Mouse (Mus musculus) left cerebral cortex, postnatal 36 days (tissue): ENCODE measurements around the gene Rimbp2. TPM values are rescaled to one million over a fixed set of nuclear protein-coding genes. Genes with fewer than 3 reads are reported as not detected.

Source experiments
- DNase-seq, 2 experiments: peaks; one replicate each; pipeline ENCODE4 v3.0.0; 2021 to 2022; ENCODE audit warnings: low spot score in 2 of 2, mixed read lengths in 1 of 2
- intact Hi-C: fragments of 180-260 bp; cut with DNase I; formaldehyde crosslinking; loops from one replicate; pipeline ENCODE4 v1.15.1; 2025
- total RNA-seq, 2 experiments: library from RNA; stranded (reverse); gene quantifications; 2 replicates each; pipeline ENCODE4 v1.2.3; 2021

Gene Rimbp2
- total RNA-seq, 2 experiments from 2014 or later = 128 to 150 TPM

DNA sequence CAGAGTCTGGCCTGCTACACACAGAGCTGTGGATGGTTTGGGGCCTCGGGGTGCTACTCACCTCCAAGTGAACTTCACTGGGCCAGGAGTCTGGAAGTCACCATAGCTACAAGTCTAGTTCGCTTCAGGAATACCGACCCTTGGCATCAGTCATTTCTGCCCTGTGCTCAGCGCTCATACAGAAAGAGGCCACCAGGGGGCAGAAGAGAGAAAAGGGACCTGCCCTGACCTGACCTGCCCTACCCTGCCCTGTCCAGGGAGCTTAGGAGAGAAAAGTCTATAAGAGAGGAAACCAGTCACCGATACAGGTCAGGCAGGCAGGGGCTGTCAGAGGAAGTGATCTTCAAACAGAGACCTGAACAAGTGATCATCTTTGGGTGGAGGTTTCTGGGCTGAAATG is 6.2 kb downstream of the Rimbp2 start:
- no peak for DNase-seq
- intact Hi-C loops = no loop called here

DNA sequence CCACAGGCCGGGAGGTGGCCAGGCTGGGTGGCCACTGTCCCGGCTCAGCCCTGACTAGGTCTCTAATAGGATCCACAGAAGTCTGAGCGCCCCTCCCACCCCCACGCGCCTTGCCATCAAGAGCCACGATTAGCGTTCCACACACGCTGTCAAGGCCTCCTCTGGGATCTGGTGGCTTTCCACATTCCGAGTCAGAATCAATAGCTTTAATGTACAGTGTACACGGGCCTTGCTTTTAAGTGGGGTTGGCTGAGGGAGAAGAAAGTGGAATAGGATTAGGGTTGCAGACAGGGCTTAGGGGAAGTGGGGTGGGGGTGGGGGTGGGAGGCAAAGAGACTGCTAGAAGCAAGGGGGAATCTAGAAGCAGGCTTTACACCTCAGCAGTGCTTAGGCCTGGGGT is 12.8 kb downstream of the Rimbp2 start:
- no peak for DNase-seq
- intact Hi-C loops = no loop called here

DNA sequence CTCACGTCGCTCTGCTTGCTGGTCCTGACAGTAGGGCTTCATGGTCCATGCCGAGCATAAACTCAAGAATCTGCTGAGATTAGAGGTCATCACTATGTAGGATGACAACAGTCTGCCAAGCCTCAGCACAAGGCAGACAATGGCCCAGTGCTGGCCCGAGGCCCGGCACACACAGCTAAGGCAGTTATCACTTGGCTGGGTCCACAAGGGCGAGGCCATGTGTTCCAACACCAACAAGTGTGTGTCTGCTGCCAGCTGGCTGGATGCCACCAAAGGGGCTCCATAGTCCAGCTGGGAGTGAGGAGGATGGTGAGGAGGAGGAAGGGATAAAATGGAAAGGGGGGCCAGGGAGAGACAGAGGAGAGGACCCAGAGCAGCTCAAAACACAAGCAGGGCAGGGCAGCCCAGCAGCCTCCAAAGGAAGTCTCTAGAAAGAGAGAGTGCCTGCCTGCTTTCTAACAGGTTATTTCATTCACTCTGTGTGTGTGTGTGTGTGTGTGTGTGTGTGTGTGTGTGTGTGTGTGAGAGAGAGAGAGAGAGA is 17.9 kb downstream of the Rimbp2 start:
- DNase-seq = no peak
- intact Hi-C loops = no loop called here

DNA sequence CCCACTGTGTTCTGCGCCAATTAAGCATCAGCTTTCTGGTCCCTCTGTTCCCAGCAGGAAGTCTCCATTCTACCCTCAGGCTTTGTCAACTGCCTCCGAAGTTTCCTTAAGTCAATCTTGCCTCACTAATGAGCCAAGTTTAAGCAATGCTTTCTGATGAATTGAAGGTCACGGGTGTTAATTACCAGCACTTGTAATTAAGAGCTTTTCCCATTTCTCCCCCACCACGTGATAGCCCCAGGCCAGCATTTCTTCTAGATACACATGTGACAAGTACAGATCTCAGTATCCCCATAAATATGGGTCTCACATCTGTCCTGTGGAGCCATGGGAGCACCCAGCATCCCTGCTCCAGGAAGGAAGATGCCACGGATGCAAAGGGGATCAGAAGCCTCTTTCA is 20.5 kb downstream of the Rimbp2 start:
- intact Hi-C loops = no loop called here
- no peak for DNase-seq

DNA sequence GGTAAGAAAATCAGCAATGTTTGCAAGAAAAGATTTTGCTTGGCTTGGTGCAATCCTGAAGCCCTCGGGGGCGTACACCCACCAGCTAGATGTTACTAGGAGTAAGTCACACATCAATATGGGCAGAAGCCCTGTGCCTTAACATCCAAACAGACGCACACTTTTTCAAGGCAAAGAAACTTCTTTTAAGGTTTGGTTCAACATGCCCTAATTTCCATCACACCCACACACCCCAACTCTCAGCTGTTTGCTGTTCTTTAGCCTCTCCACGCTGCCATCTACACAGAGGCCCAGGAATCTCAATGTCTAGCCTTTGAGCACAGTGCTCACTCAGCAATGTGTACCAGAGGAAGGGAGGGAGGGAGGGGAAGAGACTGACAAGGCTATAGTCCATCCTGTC is 28.2 kb downstream of the Rimbp2 start:
- intact Hi-C loops = no loop called here
- DNase-seq = peak; percentile 28 to 36

DNA sequence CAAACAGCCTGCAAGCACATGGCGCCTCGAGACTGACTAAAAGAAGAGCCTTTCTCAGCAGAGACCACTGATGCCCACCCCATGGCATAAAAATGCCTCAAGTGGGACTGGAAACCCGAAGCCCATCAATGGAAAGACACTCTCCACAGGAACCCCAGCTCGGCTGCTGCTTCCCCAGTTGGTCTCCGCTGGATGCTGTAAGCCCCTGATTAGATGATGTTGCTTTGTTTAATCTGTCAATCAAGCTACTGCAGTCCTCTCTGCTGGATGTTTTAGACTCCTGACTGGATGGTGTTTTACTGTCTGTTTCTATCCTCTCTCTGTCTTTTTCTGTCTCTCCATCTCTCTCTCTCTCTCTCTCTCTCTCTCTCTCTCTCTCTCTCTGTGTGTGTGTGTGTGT is 33.2 kb downstream of the Rimbp2 start:
- intact Hi-C loops = no loop called here
- no peak for DNase-seq

DNA sequence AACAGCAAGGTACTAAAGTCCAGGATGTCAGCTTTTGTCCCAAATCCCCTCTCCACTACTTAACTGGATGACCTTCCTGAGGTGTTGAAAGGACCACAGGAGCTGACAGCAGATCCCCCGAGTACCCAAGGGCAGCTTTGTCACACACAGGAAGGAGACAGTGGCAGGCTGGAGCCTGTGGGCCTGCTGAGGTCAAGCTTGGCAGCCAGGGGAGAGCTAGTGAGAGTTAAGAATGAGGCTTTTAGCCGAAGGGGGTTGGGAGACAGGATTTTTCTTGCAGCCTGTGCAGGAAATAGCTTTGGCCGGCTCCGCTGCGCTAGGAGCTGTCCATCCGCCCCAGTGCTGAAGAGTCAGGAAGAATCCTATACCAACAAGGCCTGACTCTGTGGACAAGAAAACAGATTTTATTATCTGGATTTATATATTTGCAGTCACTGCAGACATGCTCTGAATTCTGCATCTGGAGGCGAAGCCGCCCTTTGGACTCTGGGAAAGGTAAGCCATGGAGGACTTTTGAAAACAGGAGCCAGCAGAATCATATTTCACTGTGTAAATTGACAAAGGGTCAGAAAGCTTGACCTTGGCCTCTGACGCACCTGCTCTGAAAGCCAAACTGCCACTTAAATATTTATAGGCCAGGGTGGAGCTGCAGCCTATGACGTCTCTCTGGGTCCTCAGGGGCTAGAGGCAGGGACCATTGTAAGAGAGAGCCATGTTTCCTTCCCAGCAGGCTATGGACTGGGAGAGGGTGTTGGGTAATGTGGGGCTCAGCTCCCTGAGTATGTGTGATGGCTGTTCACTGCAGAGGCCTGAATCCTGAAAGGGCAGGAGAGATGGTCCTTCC is 35.9 kb downstream of the Rimbp2 start:
- intact Hi-C loops = no loop called here
- no peak for DNase-seq

DNA sequence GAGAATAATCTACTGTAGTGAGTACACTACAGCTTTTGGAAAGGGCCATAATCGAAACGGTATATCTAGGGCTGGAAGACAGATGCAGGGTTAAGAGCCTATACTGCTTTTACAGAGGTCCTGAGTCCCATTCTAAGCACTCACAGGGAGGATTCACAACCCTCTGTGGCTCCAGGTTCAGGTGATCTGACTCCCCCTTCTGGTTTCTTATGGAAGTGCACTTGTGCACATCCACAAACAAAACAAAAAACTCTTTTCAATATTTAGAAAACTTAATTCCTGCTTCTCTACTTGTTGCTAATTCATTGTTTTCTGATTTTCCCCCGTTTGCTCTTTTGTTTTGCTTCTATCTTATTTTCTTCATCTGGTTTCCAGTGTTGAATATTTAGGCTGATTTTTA is 39.5 kb downstream of the Rimbp2 start:
- intact Hi-C loops = loop anchor here (5.0 kb wide), 2 partner anchors 38 to 102 kb away; partner anchors contain the start of gene Rimbp2

DNA sequence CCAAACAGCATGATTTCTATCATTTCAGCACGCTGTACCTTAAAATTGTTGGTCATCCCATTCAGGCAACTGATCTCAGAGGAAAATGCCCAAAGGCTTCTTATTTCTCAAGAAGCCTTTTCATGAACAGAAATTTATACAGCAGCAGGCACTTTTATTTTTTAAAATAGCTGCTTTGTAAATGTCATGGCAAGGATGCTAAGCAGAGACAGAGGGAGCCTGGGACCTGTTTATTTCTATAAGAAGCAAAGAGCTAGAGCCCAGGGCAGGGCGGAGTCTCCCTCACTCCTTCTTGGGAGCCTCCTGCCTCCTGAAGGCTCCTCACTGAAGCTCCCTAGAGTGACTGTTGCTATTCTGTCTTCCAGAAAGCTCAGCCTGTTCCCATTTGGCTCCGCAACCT is 40.9 kb downstream of the Rimbp2 start:
- DNase-seq = no peak
- intact Hi-C loops = loop anchor here (5.0 kb wide), 2 partner anchors 40 to 100 kb away; partner anchors contain the start of gene Rimbp2

More for the DNA sequence above, 39.5 kb downstream of the Rimbp2 start:
- no peak for DNase-seq

DNA sequence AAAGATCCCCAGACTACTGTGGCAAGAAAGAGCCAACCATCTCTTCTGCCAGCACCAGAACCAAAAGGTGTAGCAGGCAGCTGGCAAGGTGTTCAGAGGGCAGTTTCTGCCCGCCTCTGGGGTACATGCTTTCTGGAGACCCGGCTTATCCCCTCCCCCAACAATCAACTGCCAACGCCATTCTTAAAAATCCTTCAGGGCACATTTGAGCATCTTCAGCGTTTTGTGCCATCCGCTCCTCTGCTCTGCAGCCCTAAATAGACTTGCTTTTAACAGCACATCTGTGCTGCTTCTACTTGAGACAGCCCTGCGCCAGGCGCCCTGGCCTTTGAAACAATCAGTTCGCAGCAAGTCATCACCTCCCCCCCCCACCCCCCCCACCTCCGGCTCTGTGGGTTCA is 41.7 kb downstream of the Rimbp2 start:
- peak; percentile 47 to 49 for DNase-seq
- intact Hi-C loops = loop anchor here (5.0 kb wide), 2 partner anchors 41 to 99 kb away; partner anchors contain the start of gene Rimbp2

DNA sequence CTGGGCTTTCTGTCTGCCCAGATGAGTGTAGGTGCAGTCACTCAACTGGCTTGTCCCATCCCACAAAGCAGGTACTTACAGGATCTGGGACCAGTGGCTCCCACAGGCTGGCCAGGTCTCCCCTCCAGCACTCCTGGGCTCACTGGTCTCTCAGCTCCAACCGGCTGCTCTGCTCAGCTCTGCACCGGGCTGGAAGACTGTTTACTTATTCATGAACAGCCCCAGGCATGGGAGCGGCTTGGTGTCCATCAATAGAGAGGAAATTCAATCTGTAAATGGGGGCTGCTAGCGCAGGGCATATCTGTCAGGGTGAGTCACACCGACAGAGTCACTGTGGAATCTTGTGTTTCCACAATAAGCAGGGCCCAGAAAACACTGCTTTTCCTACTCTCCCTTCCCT is 49.2 kb downstream of the Rimbp2 start:
- intact Hi-C loops = no loop called here
- no peak for DNase-seq

DNA sequence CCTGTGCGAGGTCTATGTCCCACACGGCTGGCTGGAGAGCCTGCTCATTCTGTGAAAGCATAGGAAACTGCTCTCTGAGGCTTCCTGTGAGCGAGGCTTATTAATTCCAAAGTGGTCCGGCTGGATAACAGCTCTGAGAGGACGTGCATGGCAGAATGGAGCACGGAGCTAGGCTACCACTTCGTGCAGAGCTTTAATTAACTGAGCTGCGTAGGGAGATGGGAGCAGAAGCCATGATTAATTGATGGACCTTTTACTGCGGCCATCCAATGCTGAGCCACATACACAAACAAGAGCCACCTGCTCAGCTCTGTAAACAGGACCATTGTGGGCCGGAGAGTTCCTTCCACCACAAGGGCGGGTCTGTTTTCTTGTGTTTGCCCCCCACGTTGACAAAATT is 50.2 kb downstream of the Rimbp2 start:
- no peak for DNase-seq
- intact Hi-C loops = no loop called here

DNA sequence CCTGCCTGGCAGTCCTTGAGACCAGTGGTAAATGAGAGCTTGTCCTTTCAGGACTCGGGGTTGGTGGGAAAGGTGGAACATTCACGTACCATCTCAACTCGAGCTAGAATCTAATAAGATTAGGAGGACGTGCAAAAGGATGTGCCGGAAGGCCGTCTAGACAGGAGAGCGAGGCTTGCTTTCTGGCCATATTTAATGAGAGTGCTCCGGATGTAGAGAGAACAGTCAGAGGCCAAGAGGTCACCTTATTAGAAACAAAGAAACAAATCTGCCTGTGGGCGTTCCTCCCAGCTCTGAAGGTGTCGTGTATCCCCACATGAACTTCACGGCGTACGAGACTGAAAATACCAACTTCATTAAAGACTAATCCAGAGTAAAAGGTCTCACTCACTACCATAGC is 53.3 kb downstream of the Rimbp2 start:
- intact Hi-C loops = no loop called here
- no peak for DNase-seq

DNA sequence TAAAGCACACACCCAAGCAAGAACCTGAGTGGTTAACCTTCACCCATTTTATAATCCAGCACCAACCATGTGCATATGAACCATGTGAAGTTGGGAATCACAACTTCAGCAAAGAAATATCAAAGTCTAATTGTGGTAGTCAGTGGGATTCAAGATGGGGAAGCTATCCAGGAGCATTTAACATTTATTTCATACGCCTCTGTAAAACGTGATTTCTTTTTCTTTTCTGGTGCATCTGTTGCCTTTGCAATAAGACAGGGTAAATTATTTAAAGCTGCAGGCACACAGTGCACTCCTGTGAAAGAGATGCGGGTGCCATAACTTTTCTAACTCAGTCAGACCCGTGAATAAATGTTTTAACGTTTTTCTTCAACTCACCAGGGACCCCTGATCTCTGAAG is 58.4 kb downstream of the Rimbp2 start:
- no peak for DNase-seq
- intact Hi-C loops = no loop called here

DNA sequence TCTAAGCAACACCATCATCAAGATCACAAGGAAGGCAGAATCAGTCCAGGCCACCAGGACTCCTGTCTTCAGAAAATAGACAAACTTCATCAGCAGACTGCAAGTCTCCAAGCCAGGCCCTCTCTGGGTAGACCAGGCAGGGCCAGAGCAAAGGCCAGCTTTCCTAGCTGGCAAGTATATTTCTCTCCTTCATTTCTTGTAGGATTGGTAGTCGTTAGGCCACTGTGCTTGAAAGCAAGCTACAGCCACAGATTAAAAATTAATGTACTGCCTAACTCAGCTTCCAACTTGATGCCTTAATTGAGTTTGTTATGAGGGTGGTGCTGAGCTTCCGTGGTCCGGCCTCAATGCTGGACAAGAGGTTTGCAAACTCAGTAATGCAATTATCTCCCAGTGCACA is 65.7 kb downstream of the Rimbp2 start:
- intact Hi-C loops = no loop called here

DNA sequence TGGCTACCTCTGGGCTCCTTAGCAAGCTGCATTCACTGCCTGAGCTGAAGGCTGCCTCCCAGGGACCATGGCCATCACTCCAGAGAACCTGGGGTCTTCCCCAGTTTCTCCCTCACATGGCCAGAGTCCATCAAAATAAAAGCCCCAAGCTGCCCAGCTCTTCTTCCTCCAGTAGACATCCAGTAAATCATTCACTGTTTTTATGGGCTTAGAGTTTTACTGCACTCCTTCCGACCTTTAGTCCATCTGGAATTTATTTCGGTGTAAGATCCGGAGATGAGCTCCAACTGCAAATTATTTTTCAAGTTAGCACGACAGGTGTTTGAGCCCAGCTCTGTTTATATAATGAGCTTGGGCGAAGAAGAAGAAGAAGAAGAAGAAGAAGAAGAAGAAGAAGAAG is 69.0 kb downstream of the Rimbp2 start:
- intact Hi-C loops = no loop called here
- no peak for DNase-seq

More for the DNA sequence above, 65.7 kb downstream of the Rimbp2 start:
- no peak for DNase-seq

DNA sequence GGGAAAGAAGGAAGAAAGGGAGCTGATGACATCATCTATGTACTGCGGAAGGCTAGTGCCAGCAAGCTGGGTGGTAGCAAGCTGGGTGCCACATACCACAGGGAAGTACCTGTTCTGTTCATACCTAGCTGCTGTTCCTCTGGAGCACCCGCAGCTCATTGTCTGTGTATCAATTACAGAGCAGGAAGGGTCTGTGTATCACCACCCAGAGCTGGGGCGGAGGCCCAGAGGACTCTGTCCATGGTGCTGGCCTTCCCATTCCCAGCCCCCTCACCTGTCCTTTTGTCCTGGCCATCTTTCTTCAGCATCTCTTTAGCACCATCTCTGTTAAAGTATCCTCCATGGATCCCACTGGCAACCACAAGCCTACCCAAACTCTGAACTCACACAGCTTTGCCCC is 74.2 kb downstream of the Rimbp2 start:
- intact Hi-C loops = no loop called here
- no peak for DNase-seq

DNA sequence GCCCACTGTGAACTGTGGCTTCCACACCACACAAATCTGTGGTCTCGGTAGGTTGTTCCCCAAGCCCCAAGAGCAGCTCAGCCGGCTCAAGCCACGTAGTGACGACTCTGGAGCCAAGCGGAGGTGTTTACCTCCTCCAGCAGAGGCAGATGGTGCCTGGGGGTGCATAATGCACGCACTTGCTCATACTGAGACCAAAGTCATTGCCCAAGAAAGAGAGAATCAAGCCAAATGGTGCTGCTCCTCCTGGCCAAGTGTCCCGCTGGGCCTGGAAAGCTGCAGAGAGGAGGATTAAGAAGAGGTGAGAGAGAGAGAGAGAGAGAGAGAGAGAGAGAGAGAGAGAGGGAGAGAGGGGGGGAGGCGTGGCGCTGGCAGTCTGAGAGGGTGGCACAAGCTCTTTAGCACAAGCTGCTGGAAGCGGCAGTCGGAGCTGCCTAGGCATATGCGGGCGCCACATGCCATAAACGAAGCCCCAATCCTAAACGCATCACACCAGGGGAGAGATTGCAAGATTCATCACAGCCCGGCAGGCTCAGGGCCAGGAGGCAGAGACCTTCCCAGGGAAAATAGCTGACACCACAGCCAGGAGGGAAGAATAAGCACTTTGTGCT is 75.8 kb downstream of the Rimbp2 start:
- intact Hi-C loops = no loop called here

DNA sequence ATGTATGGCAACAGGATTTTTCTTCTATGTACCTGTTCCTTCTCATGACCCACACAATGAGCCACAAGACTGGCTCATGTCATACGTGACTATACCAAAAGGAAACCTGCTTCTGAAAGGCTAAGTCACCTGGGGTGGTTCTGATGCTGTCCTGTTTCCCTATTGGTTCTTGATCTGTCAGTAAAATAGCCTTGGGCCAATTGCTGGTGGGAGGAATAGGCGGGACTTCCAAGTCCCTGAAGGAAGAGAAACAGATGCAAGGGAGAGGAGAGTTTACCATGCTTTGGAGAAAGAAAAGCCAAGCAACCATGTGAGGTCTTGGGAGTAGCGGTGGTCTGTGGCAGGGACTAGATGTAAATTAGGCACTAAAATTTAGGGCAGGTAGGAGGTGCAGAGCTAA is 81.6 kb downstream of the Rimbp2 start:
- DNase-seq = no peak
- intact Hi-C loops = no loop called here

More for the DNA sequence above, 75.8 kb downstream of the Rimbp2 start:
- DNase-seq = peak; percentile 51 to 73

DNA sequence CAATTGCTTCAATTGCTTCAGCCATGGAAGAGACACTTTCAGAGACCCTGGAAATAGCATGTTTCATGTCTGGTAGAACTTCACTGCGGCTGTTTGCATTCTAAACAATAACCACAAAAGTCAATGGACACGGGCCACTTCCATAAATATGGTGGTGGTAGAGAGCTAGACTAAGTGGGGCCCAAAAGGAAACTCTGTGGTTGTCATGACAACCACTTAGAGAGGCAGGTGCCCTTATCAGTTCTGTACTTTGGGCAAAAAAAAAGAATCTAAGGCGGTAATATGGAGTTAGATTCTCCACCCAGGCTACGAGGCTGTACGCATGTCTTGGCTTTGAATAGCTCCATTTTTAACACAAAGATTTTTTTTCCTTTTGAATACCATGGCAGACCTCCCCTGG is 86.5 kb downstream of the Rimbp2 start:
- intact Hi-C loops = no loop called here
- no peak for DNase-seq

DNA sequence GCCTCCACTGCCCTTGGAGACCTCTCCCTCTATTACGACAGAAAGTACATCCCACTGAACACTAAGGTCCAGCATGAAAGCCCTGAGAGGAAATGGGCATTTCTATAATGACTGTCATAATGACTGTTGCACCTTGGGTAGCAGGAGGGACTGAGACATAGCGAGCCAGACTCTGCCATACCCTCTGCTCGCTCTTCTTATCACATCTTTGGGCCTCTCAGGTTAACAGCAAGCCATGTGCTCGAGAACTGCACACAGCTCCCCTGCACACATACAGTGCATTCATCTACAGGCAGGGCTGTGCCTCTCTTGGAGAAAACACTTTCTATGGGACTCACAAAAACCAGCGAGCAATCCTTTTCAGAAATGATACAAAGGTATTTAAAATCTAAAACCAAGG is 87.0 kb downstream of the Rimbp2 start:
- intact Hi-C loops = no loop called here
- DNase-seq = no peak
